Mouse (Mus musculus) liver, adult 2 months (tissue): ENCODE measurements around the gene Sox11.

Experiments used
- CTCF ChIP-seq: fragments of 200-500 bp; IDR thresholded peaks from 2 replicates; pipeline ENCODE4 v1.5.1; 2011; ENCODE audit warnings: low read depth, low read length, control low read depth
- POLR2A ChIP-seq: fragments of 200-500 bp; IDR thresholded peaks from 2 replicates; pipeline ENCODE4 v1.6.1; 2011; ENCODE audit warnings: low read length, control low read depth; ENCODE audit not compliant: insufficient read depth; ENCODE audit errors: extremely low read depth

GRCm38 (mm10) chr12:27312985-27313384 lies 29.4 kb downstream of the Sox11 start:
- TF ChIP-seq POLR2A (no peak), CTCF (no peak)
